Mouse (Mus musculus) stomach, embryonic 16.5 days (tissue): ENCODE measurements around the gene Dgkh. TPM values are rescaled to one million over a fixed set of nuclear protein-coding genes. Genes with fewer than 3 reads are reported as not detected.

Experiments used
- ATAC-seq: fragments of 200-750 bp; cut with Nextera tagmentation; 2 replicates; pipeline ENCODE4 v1.8.0; 2017; ENCODE audit warnings: moderate number of reproducible peaks, moderate TSS enrichment; ENCODE audit not compliant: insufficient read depth, low FRiP score
- H3K27ac ChIP-seq: fragments of 300-500 bp; sonication (generic); 2 replicates; pipeline ENCODE4 v1.5.1; 2014; ENCODE audit warnings: low read length
- H3K27me3 ChIP-seq: fragments of 300-500 bp; sonication (generic); 2 replicates; pipeline ENCODE4 v1.6.1; 2014; ENCODE audit warnings: low read length, control low read depth, mixed read lengths; ENCODE audit not compliant: control insufficient read depth, insufficient read depth
- H3K36me3 ChIP-seq: fragments of 300-500 bp; sonication (generic); 2 replicates; pipeline ENCODE4 v1.6.1; 2014; ENCODE audit warnings: low read length; ENCODE audit not compliant: control insufficient read depth, insufficient read depth
- H3K4me1 ChIP-seq: fragments of 300-500 bp; sonication (generic); 2 replicates; pipeline ENCODE4 v1.6.1; 2014; ENCODE audit warnings: low read length, control low read depth, mixed read lengths; ENCODE audit not compliant: control insufficient read depth, insufficient read depth
- H3K4me2 ChIP-seq: fragments of 300-500 bp; sonication (generic); 2 replicates; pipeline ENCODE4 v1.6.1; 2014; ENCODE audit warnings: low read depth, low read length, mixed read lengths
- H3K4me3 ChIP-seq: fragments of 300-500 bp; sonication (generic); replicated peaks from 2 replicates; pipeline ENCODE4 v1.5.1; 2014; ENCODE audit warnings: mild to moderate bottlenecking, low read length
- H3K9ac ChIP-seq: fragments of 300-500 bp; sonication (generic); 2 replicates; pipeline ENCODE4 v1.6.1; 2014; ENCODE audit warnings: low read length
- H3K9me3 ChIP-seq: fragments of 300-500 bp; sonication (generic); replicated peaks from 2 replicates; pipeline ENCODE4 v1.6.1; 2016; ENCODE audit warnings: low read length, control low read depth; ENCODE audit not compliant: control insufficient read depth
- WGBS: fragments of 180-500 bp; shearing (Covaris S2); extraction: QIAGEN DNeasy Blood & Tissue Kit; methylation state at CpG from one replicate; pipeline ENCODE4 v1.1.7; 2014; 5-methylcytosine and 5-hydroxymethylcytosine counted together
- polyA plus RNA-seq: library from polyadenylated mRNA; unstranded; fragments of >200 nt; fragmentation: Nextera tagmentation; extraction: Ambion mirVana; gene quantifications from 2 replicates; pipeline ENCODE4 v1.2.1, GENCODE M21; 2015

The Dgkh gene
- polyA plus RNA-seq, 1 experiment from 2014 or later = 1.5 TPM

DNA sequence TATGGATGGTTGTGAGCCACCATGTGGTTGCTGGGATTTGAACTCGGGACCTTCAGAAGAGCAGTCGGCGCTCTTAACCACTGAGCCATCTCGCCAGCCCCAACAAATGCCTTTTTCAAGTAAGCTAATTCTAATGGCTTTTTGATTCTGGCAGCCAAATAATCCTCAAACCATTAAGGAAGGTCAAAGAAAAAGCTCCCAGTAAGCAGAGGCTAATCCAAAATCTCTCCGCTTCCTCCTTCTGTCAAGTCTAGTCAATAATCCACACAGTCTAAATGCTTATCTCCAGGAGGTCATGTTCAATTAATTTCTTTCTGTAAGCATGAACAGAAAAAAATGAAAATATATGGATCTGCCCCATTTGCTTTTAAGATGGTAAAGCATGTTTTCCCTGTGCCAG is 197.9 kb downstream of the Dgkh start:
- Histone ChIP-seq H3K4me2 (no peak overlapping the region), H3K9ac (no peak overlapping the region), H3K9me3 (no peaks in the 10 kb centered on the region), H3K4me1 (peaks cover 25% of the 10 kb centered on the region), H3K27me3 (no peaks in the 10 kb centered on the region), H3K36me3 (no peaks in the 10 kb centered on the region), H3K27ac (no peak overlapping the region), H3K4me3 (no peak overlapping the region)
- no peak for ATAC-seq
- 92% methylated on average over 5 of the region's 5 CpGs for WGBS

DNA sequence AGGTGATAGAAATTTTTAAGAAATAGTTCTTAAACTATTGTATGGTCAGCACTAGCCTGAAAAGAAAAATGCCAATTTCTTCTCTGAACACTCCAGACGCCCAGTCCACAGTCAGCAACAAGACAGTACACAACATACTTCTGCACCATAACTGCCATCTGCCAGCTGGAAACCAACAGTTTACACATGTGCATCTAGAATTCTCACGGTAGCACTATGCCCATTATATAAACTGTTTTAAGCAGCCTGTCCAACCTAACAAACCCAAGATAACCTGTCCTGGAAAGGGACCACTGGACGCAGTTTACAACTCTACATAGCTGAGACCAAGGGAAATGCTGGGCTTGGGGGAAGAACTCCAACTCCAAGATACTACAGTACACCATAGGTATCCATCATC is 198.9 kb downstream of the Dgkh start:
- Histone ChIP-seq H3K9ac (no peak overlapping the region), H3K4me2 (no peak overlapping the region), H3K36me3 (no peaks in the 10 kb centered on the region), H3K27me3 (no peaks in the 10 kb centered on the region), H3K4me3 (no peak overlapping the region), H3K4me1 (peaks cover 34% of the 10 kb centered on the region), H3K9me3 (no peaks in the 10 kb centered on the region), H3K27ac (no peak overlapping the region)
- 70% methylated on average over 3 of the region's 3 CpGs for WGBS
- no peak for ATAC-seq

DNA sequence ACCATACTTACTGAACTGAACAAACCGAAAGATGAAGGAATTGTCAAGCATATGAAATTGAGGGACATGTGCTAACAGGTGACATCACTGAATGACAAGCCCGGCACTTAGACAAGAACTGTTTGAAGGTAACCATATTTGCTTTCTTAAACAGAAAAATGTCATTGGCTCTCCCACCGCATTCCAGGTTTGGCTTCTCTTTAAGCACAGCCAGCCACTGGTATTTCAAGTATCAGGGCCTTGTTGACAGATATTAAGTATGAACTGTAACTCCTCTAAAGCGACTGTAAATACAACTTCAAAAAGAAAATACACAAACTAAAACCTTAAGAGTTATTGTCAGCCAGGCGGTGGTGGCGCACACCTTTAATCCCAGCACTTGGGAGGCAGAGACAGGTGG is 200.2 kb downstream of the Dgkh start:
- Histone ChIP-seq H3K27me3 (no peaks in the 10 kb centered on the region), H3K9me3 (no peaks in the 10 kb centered on the region), H3K27ac (no peak overlapping the region), H3K9ac (no peak overlapping the region), H3K4me3 (no peak overlapping the region), H3K4me1 (peaks cover 31% of the 10 kb centered on the region), H3K36me3 (no peaks in the 10 kb centered on the region), H3K4me2 (no peak overlapping the region)
- WGBS = 67% methylated on average over 6 of the region's 6 CpGs
- ATAC-seq = no peak

DNA sequence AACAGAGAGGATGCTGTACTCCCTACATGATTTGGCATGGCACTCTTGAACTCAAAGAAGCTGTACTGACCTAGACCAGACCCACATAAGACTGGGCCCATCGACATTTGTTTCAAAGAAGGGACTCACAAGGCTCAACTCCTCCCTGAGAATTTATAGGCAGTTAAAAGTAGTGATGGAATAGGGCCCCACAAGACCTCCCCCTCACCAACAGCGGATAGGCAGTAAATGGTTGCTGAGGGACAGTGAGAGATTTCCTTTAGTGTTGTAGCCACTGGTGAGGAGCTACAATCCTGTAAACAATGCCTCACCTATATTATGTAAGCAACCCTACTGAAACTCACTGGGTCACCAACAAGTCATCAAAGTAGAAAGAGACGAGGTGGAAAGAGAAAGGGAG is 202.3 kb downstream of the Dgkh start:
- peaks cover 33% of the 10 kb centered on the region for H3K4me1 ChIP-seq
- no peak for ATAC-seq
- 81% methylated on average over 3 of the region's 3 CpGs for WGBS

DNA sequence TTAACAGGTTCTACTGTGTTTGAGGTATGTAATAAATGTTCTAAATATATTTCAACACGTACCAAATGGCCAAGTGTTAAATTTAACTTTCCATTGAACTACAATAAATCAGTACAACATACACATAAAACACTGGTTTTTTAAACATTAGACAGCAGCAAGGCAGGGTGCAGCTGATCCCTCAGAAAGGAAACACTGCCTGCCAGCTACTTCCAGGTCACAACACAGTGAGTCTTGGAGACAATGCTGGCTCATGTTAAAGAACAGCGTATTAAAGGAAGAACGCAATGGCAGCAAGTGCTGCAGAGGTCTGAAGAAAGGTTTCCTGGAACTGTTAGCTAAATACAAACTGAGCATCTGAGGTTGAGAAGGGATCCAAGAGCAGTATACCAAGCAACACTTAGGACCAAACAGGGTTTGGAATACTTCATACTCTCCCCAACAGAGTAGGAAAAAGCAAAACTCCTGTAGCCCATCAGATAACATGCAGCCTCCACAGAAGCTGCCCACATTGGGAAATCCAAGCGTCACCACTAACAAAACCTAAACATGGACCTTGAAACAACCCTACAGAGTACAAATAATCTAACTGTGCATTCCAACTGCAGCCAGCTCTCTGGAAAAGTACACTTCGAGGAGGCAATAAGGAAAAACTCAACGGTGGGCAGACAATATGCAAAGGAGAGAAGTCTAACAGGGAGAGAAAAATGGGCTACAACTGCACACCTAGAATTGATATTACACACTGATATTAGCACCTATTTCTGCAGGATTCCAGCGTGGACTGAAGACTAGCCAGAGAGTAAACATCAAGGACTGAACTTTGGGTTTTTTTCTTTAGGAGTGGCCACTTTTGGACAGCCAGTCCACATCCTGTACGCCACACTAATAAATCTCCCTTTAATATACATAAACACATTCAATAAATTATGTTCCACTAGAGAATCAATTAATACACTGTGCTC is 203.8 kb downstream of the Dgkh start:
- no peaks in the 10 kb centered on the region for H3K36me3 ChIP-seq
- no peak overlapping the region for H3K4me3 ChIP-seq
- H3K4me1 ChIP-seq = peaks cover 28% of the 10 kb centered on the region
- WGBS = 40% methylated on average over 8 of the region's 8 CpGs
- H3K9ac ChIP-seq = no peak overlapping the region
- H3K4me2 ChIP-seq = no peak overlapping the region
- H3K27ac ChIP-seq = peak overlapping the region; percentile 65; the same call in 1 of the 2 replicates
- H3K9me3 ChIP-seq = no peaks in the 10 kb centered on the region
- ATAC-seq = no peak
- H3K27me3 ChIP-seq = no peaks in the 10 kb centered on the region

More for the DNA sequence above, 202.3 kb downstream of the Dgkh start:
- Histone ChIP-seq H3K9ac (no peak overlapping the region), H3K9me3 (no peaks in the 10 kb centered on the region), H3K4me2 (no peak overlapping the region), H3K36me3 (no peaks in the 10 kb centered on the region), H3K27me3 (no peaks in the 10 kb centered on the region), H3K27ac (no peak overlapping the region), H3K4me3 (no peak overlapping the region)

DNA sequence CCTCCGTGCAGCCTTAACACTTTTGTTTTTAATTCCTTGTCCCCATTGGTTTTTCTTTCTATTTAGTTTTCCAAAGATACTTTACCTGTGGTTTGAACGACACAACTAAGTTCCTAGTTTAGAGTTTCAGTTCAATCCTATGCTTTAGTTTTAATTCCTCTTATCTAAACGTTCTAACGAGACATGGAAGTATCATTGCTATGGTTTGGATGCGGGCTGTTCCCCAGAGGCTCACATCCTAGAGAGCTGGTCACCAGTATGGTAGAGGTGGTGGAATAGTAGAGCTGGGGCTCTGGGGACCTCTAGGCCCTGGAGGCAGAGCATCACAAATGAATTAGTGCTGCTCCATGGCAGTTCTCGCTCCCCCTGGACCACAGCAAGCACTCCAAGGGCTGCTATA is 205.7 kb downstream of the Dgkh start:
- Histone ChIP-seq H3K27ac (no peak overlapping the region), H3K9ac (no peak overlapping the region), H3K4me2 (no peak overlapping the region), H3K9me3 (no peaks in the 10 kb centered on the region), H3K4me1 (peaks cover 25% of the 10 kb centered on the region), H3K4me3 (no peak overlapping the region), H3K36me3 (no peaks in the 10 kb centered on the region), H3K27me3 (no peaks in the 10 kb centered on the region)
- 71% methylated on average over 6 of the region's 6 CpGs for WGBS
- ATAC-seq = no peak

DNA sequence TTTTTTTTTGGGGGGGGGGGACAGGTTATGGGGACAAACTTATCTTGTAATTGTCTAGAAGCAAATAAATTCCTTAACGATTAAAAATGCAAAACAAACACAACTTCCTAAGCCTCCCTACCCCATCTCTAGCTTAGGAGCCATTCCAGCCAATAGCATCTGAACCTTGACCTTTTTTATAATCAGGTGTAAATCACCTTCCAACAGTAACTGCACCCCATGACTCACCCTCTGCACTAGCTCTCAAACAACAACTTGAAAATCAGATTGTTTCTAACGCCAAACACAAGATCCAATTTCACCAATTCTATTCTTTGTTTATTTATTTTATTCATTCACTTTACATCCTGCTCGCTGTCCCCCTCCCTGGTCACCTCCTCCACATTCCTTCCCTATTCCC is 206.1 kb downstream of the Dgkh start:
- H3K9me3 ChIP-seq = no peaks in the 10 kb centered on the region
- no peaks in the 10 kb centered on the region for H3K27me3 ChIP-seq
- no peak overlapping the region for H3K9ac ChIP-seq
- H3K4me2 ChIP-seq = no peak overlapping the region
- H3K4me3 ChIP-seq = no peak overlapping the region
- no peak overlapping the region; the same call in 1 of the 2 replicates for H3K27ac ChIP-seq
- no peaks in the 10 kb centered on the region; the same call in 1 of the 2 replicates for H3K36me3 ChIP-seq
- peaks cover 24% of the 10 kb centered on the region for H3K4me1 ChIP-seq
- WGBS = 47% methylated on average over 3 of the region's 3 CpGs
- no peak for ATAC-seq

DNA sequence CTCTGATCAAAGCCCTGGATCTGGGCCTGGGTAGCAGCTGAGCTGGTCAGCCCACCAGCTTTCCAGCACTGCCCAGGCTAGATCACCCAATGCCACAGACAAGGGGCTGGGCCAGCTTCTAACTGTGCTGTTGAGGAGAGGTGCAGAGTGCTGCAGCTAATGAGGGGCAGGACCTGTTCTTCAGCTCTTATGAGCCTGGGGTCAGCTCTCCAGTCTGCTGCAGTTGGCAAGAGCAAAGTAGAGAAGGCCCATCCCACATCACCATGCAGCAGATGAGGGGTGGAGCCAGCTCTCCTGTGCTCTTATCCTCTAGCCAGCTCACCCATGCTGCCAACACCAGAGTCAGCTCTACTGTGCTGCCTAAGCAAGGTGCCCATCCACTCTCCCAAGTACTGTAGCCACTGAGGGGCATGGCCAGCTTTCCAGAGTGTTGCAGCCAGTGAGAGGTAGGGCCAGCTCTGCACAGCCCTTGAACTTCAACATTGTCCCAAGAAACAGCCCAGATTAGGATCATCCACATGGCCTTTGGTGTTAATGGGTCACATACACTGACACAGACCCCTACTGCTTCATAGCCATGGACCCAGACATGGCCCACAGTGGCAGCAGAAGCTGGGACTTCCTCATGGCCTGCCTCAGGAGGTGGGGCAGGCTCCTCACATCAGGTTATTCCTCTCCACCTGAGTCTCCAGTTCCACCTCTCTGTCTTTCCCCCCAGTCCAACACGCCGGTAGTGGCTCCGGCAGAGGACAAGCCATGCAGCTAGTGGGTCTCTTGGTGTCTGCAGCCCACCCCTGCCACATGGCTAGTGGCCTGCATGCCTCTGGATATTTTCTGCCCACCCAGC is 206.7 kb downstream of the Dgkh start:
- H3K27me3 ChIP-seq = no peaks in the 10 kb centered on the region
- H3K4me2 ChIP-seq = no peak overlapping the region
- peaks cover 24% of the 10 kb centered on the region for H3K4me1 ChIP-seq
- H3K27ac ChIP-seq = no peak overlapping the region; the same call in 1 of the 2 replicates
- ATAC-seq = peak; percentile 56
- H3K9me3 ChIP-seq = no peaks in the 10 kb centered on the region
- no peak overlapping the region for H3K4me3 ChIP-seq
- no peaks in the 10 kb centered on the region; the same call in 1 of the 2 replicates for H3K36me3 ChIP-seq
- WGBS = 92% methylated on average over 3 of the region's 3 CpGs
- 0 out of 2 replicates have a peak overlapping the region, but pooled peaks have one; percentile 21 for H3K9ac ChIP-seq

DNA sequence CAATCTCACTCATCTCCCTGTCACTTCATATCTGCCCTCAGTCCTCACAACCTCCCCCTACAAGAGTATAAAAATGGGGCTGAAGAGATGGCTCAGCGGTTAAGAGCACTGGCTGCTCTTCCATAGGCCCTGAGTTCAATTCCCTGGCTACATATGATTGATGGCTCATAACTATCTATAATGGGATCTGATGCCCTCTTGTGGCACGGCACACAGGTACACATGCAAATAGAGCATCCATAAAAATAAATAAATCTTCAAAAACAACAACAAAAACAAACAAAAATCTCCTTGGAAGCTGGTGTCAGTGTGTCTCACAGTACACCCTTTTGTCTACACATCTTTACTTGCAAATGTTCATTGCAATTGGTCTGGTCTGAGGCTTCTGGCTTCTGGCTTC is 207.5 kb downstream of the Dgkh start:
- Histone ChIP-seq H3K27ac (no peak overlapping the region), H3K4me3 (no peak overlapping the region), H3K36me3 (no peaks in the 10 kb centered on the region; the same call in 1 of the 2 replicates), H3K9me3 (no peaks in the 10 kb centered on the region), H3K27me3 (no peaks in the 10 kb centered on the region), H3K4me1 (peaks cover 24% of the 10 kb centered on the region), H3K4me2 (no peak overlapping the region), H3K9ac (no peak overlapping the region)
- no peak for ATAC-seq
- 96% methylated on average over 2 of the region's 2 CpGs for WGBS
